Mouse (Mus musculus) kidney, adult 2 months (tissue): ENCODE data around the gene Saysd1.

Experiments used
- CTCF ChIP-seq: fragments of 200-500 bp; conservative IDR thresholded peaks from 2 replicates; pipeline ENCODE4 v1.5.1; 2011; ENCODE audit warnings: low read depth, mild to moderate bottlenecking, control low read depth, low read length, moderate library complexity, mixed read lengths; ENCODE audit not compliant: insufficient read depth, insufficient read length
- POLR2A ChIP-seq: fragments of 200-500 bp; IDR thresholded peaks from one replicate; pipeline ENCODE4 v1.6.1; 2011; ENCODE audit warnings: low read depth, low read length, control low read depth

GRCm38 (mm10) chr14:20106271-20106670 is 32.1 kb downstream of the Saysd1 start:
- TF ChIP-seq CTCF = no peak
- TF ChIP-seq POLR2A = no peak
